Mouse (Mus musculus) limb, embryonic 14.5 days (tissue): ENCODE measurements around the gene Zbtb45. TPM values are rescaled to one million over a fixed set of nuclear protein-coding genes. Genes with fewer than 3 reads are reported as not detected.

Experiments used
- ATAC-seq: fragments of 200-750 bp; cut with Nextera tagmentation; 2 replicates; pipeline ENCODE4 v1.8.0; 2017; ENCODE audit warnings: low read depth, moderate number of reproducible peaks, moderate TSS enrichment; ENCODE audit not compliant: low FRiP score
- DNase-seq: peaks from one replicate; pipeline ENCODE4 v3.0.0-alpha.2; 2015; ENCODE audit warnings: low spot score
- H3K27ac ChIP-seq: fragments of 300-500 bp; sonication (generic); replicated peaks from 2 replicates; pipeline ENCODE4 v1.5.1; 2014; ENCODE audit warnings: low read depth, mild to moderate bottlenecking, low read length, moderate library complexity, mixed read lengths
- H3K27me3 ChIP-seq: fragments of 300-500 bp; sonication (generic); 2 replicates; pipeline ENCODE4 v1.6.1; 2014; ENCODE audit warnings: low read length, mixed read lengths; ENCODE audit not compliant: control insufficient read depth, insufficient read depth
- H3K36me3 ChIP-seq: fragments of 300-500 bp; sonication (generic); 2 replicates; pipeline ENCODE4 v1.6.1; 2014; ENCODE audit warnings: mild to moderate bottlenecking, low read length, moderate library complexity, mixed read lengths; ENCODE audit not compliant: control insufficient read depth, insufficient read depth
- H3K4me1 ChIP-seq: fragments of 300-500 bp; sonication (generic); 2 replicates; pipeline ENCODE4 v1.6.1; 2014; ENCODE audit warnings: antibody characterized with exemption, low read length, mixed read lengths; ENCODE audit not compliant: control insufficient read depth, insufficient read depth
- H3K4me2 ChIP-seq: fragments of 300-500 bp; sonication (generic); replicated peaks from 2 replicates; pipeline ENCODE4 v1.6.1; 2014; ENCODE audit warnings: low read depth, mild to moderate bottlenecking, low read length, moderate library complexity; ENCODE audit not compliant: severe bottlenecking
- H3K4me3 ChIP-seq: fragments of 300-500 bp; sonication (generic); replicated peaks from 2 replicates; pipeline ENCODE4 v1.5.1; 2014; ENCODE audit warnings: low read length
- H3K9ac ChIP-seq: fragments of 300-500 bp; sonication (generic); 2 replicates; pipeline ENCODE4 v1.6.1; 2014; ENCODE audit warnings: mild to moderate bottlenecking, low read depth, low read length, moderate library complexity; ENCODE audit not compliant: severe bottlenecking
- H3K9me3 ChIP-seq: fragments of 300-500 bp; sonication (generic); 2 replicates; pipeline ENCODE4 v1.6.1; 2016; ENCODE audit warnings: low read length; ENCODE audit not compliant: control insufficient read depth
- POLR2A ChIP-seq: fragments of 200-500 bp; IDR thresholded peaks from 2 replicates; pipeline ENCODE4 v1.8.0; 2012; ENCODE audit warnings: inconsistent platforms, mild to moderate bottlenecking, moderate library complexity, borderline replicate concordance; ENCODE audit not compliant: insufficient read depth, insufficient read length; ENCODE audit errors: extremely low read depth
- WGBS: fragments of 180-500 bp; shearing (Covaris S2); extraction: QIAGEN DNeasy Blood & Tissue Kit; methylation state at CpG from one replicate; pipeline ENCODE4 v1.1.7; 2014; 5-methylcytosine and 5-hydroxymethylcytosine counted together
- polyA plus RNA-seq, 2 experiments: library from polyadenylated mRNA; depleted of rRNA in 1 of 2; stranded (reverse) in 1 of 2; unstranded in 1 of 2; fragments of >200 nt; fragmentation: Nextera tagmentation in 1 of 2; extraction: Ambion mirVana in 1 of 2; gene quantifications; 2 replicates each; pipeline versions ENCODE4 v1.2.1 to v1.2.3; 2012 to 2014

Gene Zbtb45
- polyA plus RNA-seq, 2 experiments, result 25.8 to 29.3 TPM

DNA sequence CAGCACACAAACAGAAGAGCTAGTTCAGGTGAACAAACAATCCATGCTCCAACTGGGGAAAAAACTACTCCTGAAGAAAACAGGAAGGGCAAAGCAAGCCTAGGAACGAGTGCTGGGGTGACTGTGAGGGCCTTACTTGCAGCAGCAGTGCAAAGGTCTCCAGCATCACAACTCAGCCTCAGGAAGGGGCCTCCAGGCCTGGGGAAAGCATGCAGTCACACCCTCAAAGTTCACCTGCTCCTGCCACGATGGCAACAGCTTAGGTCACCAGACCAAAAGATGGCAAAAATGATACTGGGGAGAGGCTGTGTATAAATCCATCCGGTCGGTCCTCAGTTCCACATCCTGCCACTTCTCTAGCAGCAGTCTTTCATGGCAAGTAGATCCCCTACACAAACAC lies 50.9 kb downstream of the Zbtb45 start:
- H3K36me3 ChIP-seq, result no peaks in the 10 kb centered on the region
- no peaks in the 10 kb centered on the region for H3K4me1 ChIP-seq
- ATAC-seq (no peak), DNase-seq (no peak)
- H3K27ac ChIP-seq, result no peak overlapping the region
- WGBS, result 83% methylated on average over 4 of the region's 4 CpGs
- H3K9me3 ChIP-seq, result no peaks in the 10 kb centered on the region
- TF ChIP-seq POLR2A, result no peak
- H3K9ac ChIP-seq, result no peak overlapping the region
- H3K4me3 ChIP-seq, result no peak overlapping the region
- no peak overlapping the region for H3K4me2 ChIP-seq
- no peaks in the 10 kb centered on the region for H3K27me3 ChIP-seq

GRCm38 (mm10) chr7:12957511-12957910 lies 52.3 kb downstream of the Zbtb45 start:
- no peak for DNase-seq
- Histone ChIP-seq H3K27me3 (no peaks in the 10 kb centered on the region), H3K9ac (no peak overlapping the region), H3K36me3 (no peaks in the 10 kb centered on the region), H3K4me2 (no peak overlapping the region), H3K4me1 (no peaks in the 10 kb centered on the region), H3K9me3 (no peaks in the 10 kb centered on the region), H3K27ac (no peak overlapping the region), H3K4me3 (no peak overlapping the region)
- no peak for TF ChIP-seq POLR2A
- WGBS, result 71% methylated on average over 5 of the region's 5 CpGs
- no peak for ATAC-seq

- DNase-seq, result no peak
- H3K4me1 ChIP-seq, result peaks cover 5% of the 10 kb centered on the region
- H3K36me3 ChIP-seq, result no peaks in the 10 kb centered on the region
- H3K4me3 ChIP-seq, result no peak overlapping the region
- H3K9me3 ChIP-seq, result no peaks in the 10 kb centered on the region
- no peak overlapping the region for H3K27ac ChIP-seq
- no peak for TF ChIP-seq POLR2A
- WGBS, result 46% methylated on average over 3 of the region's 3 CpGs
- no peaks in the 10 kb centered on the region for H3K27me3 ChIP-seq
- ATAC-seq, result no peak
- H3K4me2 ChIP-seq, result no peak overlapping the region
- H3K9ac ChIP-seq, result no peak overlapping the region
These were observed 54.9 kb downstream of the Zbtb45 start for GRCm38 (mm10) chr7:12954896-12955295.

Other genes with a start within 250 kb of the Zbtb45 start
- 11.9 and 12.1 TPM in 2 replicates for gene Zscan18, start 206.4 kb downstream of the Zbtb45 start, polyA plus RNA-seq (2012; rRNA removed)
- gene Zscan18, start 206.4 kb downstream of the Zbtb45 start, polyA plus RNA-seq (2014; fragmentation: Nextera tagmentation; extraction: Ambion mirVana), result 11.0 and 13.0 TPM in 2 replicates
- gene Zfp329, start 191.2 kb downstream of the Zbtb45 start, polyA plus RNA-seq (2012; rRNA removed), result 11.1 and 13.6 TPM in 2 replicates
- 12.1 and 16.1 TPM in 2 replicates for gene Zfp329, start 191.2 kb downstream of the Zbtb45 start, polyA plus RNA-seq (2014; fragmentation: Nextera tagmentation; extraction: Ambion mirVana)
- gene Zfp110, start 175.3 kb downstream of the Zbtb45 start, polyA plus RNA-seq (2012; rRNA removed), result 13.6 and 14.4 TPM in 2 replicates
- 32.5 and 36.0 TPM in 2 replicates for gene Zfp110, start 175.3 kb downstream of the Zbtb45 start, polyA plus RNA-seq (2014; fragmentation: Nextera tagmentation; extraction: Ambion mirVana)
- 4.4 and 4.8 TPM in 2 replicates for gene Zfp128, start 128.9 kb downstream of the Zbtb45 start, polyA plus RNA-seq (2012; rRNA removed)
- 4.8 and 5.8 TPM in 2 replicates for gene Zfp128, start 128.9 kb downstream of the Zbtb45 start, polyA plus RNA-seq (2014; fragmentation: Nextera tagmentation; extraction: Ambion mirVana)
- gene Zscan22, start 112.2 kb downstream of the Zbtb45 start, polyA plus RNA-seq (2012; rRNA removed), result 20.1 and 23.8 TPM in 2 replicates
- 15.6 and 21.5 TPM in 2 replicates for gene Zscan22, start 112.2 kb downstream of the Zbtb45 start, polyA plus RNA-seq (2014; fragmentation: Nextera tagmentation; extraction: Ambion mirVana)
- gene Rps5, start 87.7 kb downstream of the Zbtb45 start, polyA plus RNA-seq (2012; rRNA removed), result 3,045 and 3,888 TPM in 2 replicates
- gene Rps5, start 87.7 kb downstream of the Zbtb45 start, polyA plus RNA-seq (2014; fragmentation: Nextera tagmentation; extraction: Ambion mirVana), result 1,462 and 1,509 TPM in 2 replicates
- gene Rnf225, start 82.6 kb downstream of the Zbtb45 start, polyA plus RNA-seq (2012; rRNA removed), result 1.8 and 2.3 TPM in 2 replicates
- 0.83 and 0.86 TPM in 2 replicates for gene Rnf225, start 82.6 kb downstream of the Zbtb45 start, polyA plus RNA-seq (2014; fragmentation: Nextera tagmentation; extraction: Ambion mirVana)
- 9.8 and 12.0 TPM in 2 replicates for gene Zfp324, start 44.2 kb downstream of the Zbtb45 start, polyA plus RNA-seq (2012; rRNA removed)
- gene Zfp324, start 44.2 kb downstream of the Zbtb45 start, polyA plus RNA-seq (2014; fragmentation: Nextera tagmentation; extraction: Ambion mirVana), result 9.5 and 11.4 TPM in 2 replicates
- 10.1 and 12.5 TPM in 2 replicates for gene Zfp446, start 32.2 kb downstream of the Zbtb45 start, polyA plus RNA-seq (2012; rRNA removed)
- gene Zfp446, start 32.2 kb downstream of the Zbtb45 start, polyA plus RNA-seq (2014; fragmentation: Nextera tagmentation; extraction: Ambion mirVana), result 3.5 and 5.4 TPM in 2 replicates
- gene Slc27a5, start 11.8 kb downstream of the Zbtb45 start, polyA plus RNA-seq (2012; rRNA removed), result 0.23 and 0.26 TPM in 2 replicates
- gene Slc27a5, start 11.8 kb downstream of the Zbtb45 start, polyA plus RNA-seq (2014; fragmentation: Nextera tagmentation; extraction: Ambion mirVana), result not detected in 2 replicates
- 610 and 816 TPM in 2 replicates for gene Trim28, start 10.9 kb downstream of the Zbtb45 start, polyA plus RNA-seq (2012; rRNA removed)
- 408 and 456 TPM in 2 replicates for gene Trim28, start 10.9 kb downstream of the Zbtb45 start, polyA plus RNA-seq (2014; fragmentation: Nextera tagmentation; extraction: Ambion mirVana)
- 97.3 and 151 TPM in 2 replicates for gene Chmp2a, start 24.8 kb upstream of the Zbtb45 start, polyA plus RNA-seq (2012; rRNA removed)
- gene Chmp2a, start 24.8 kb upstream of the Zbtb45 start, polyA plus RNA-seq (2014; fragmentation: Nextera tagmentation; extraction: Ambion mirVana), result 164 TPM in 2 replicates
- 294 and 308 TPM in 2 replicates for gene Ube2m, start 28.2 kb upstream of the Zbtb45 start, polyA plus RNA-seq (2012; rRNA removed)
- gene Ube2m, start 28.2 kb upstream of the Zbtb45 start, polyA plus RNA-seq (2014; fragmentation: Nextera tagmentation; extraction: Ambion mirVana), result 159 and 165 TPM in 2 replicates
- gene Mzf1, start 44.7 kb upstream of the Zbtb45 start, polyA plus RNA-seq (2012; rRNA removed), result 5.3 and 7.1 TPM in 2 replicates
- 1.9 and 2.5 TPM in 2 replicates for gene Mzf1, start 44.7 kb upstream of the Zbtb45 start, polyA plus RNA-seq (2014; fragmentation: Nextera tagmentation; extraction: Ambion mirVana)
- 0.01 TPM in 1 of 2 replicates, not detected in the other for gene Vmn1r85, start 85.1 kb upstream of the Zbtb45 start, polyA plus RNA-seq (2012; rRNA removed)
- not detected in 2 replicates for gene Vmn1r85, start 85.1 kb upstream of the Zbtb45 start, polyA plus RNA-seq (2014; fragmentation: Nextera tagmentation; extraction: Ambion mirVana)
- not detected in 2 replicates for gene Vmn1r86, start 109.9 kb upstream of the Zbtb45 start, polyA plus RNA-seq (2012; rRNA removed)
- gene Vmn1r86, start 109.9 kb upstream of the Zbtb45 start, polyA plus RNA-seq (2014; fragmentation: Nextera tagmentation; extraction: Ambion mirVana), result not detected in 2 replicates
- gene Vmn1r87, start 130.1 kb upstream of the Zbtb45 start, polyA plus RNA-seq (2012; rRNA removed), result not detected in 2 replicates
- gene Vmn1r87, start 130.1 kb upstream of the Zbtb45 start, polyA plus RNA-seq (2014; fragmentation: Nextera tagmentation; extraction: Ambion mirVana), result not detected in 2 replicates
- 0.01 TPM in 1 of 2 replicates, not detected in the other for gene Vmn1r88, start 149.5 kb upstream of the Zbtb45 start, polyA plus RNA-seq (2012; rRNA removed)
- gene Vmn1r88, start 149.5 kb upstream of the Zbtb45 start, polyA plus RNA-seq (2014; fragmentation: Nextera tagmentation; extraction: Ambion mirVana), result not detected in 2 replicates
- gene Vmn1r89, start 203.0 kb upstream of the Zbtb45 start, polyA plus RNA-seq (2012; rRNA removed), result not detected in 2 replicates
- not detected in 2 replicates for gene Vmn1r89, start 203.0 kb upstream of the Zbtb45 start, polyA plus RNA-seq (2014; fragmentation: Nextera tagmentation; extraction: Ambion mirVana)